Mouse (Mus musculus): ENCODE results near the gene Pacrg.

Gene Pacrg

DNA sequence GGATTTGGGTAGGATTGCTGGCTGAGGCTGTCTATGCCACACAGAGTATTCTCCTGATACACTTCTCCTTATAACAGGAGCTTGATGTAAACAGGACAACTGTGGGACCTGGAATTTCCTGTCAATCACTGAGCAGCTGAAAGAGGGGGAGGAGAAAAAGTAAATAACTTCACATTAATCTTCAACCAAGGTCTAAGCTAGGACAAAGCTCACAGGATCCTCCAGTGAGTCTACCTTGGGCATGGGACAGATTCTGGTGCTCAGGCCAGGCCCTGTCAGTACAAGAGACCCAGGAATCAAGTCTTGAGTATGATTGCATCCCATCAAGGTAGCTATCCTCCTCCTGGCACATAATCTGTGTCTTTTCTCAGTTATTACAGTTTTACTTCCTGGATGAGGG lies 102.1 kb downstream of the Pacrg start:
- DNase-seq = peak; percentile 36

DNA sequence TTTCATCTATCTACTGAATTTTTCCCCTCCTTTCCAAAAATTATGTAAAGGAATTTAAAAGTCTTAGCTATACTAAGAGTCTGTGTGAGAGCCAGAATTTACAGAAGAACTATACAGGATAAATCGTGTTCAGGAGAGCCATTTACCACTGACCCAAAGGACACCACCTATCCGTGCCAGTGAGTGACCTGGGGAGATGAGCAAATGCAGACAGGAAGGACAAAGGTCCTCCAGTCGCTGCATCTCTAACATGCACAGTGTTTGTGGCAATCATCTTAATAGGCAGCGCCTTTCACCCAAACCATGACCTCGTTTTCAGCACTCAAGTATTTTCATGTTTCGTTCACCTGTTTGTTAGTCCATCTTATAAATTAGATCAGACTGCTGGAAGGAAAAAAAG lies 105.4 kb downstream of the Pacrg start:
- peak; percentile 8 for DNase-seq

DNA sequence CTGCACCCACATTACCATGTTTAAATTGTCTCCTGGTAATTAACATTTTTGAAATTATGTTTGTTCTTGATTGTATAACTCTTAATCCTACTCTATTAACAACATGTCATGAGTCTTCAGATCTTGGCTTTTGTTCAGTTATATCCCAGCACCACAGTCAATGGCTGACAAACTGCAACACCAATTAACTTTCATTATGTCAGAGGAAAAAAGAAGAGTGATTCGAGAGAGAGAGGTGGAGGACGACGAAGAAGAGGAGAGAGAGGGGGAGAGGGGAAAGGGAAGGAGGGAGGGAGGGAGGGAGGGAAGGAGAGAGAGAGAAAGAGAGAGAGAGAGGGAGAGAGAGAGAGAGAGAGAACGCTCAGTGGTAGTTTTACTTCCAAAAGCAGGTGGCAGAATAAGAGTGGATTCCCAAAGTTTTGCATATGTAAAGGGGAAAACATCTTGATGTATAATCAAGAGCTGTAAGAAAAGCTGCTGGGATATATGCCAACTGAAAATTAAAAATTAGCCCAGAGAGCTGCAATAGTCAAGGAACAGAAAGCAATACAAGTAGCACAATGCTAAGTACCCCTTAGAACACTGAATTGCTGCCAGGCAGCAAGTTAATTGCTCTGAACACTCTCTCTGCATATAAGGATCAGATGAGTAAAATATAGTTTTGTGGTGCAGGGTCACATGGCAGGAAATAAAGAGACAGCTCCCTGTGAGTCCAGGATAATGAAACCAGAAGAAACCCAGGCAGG lies 107.6 kb downstream of the Pacrg start:
- DNase-seq = no peak

DNA sequence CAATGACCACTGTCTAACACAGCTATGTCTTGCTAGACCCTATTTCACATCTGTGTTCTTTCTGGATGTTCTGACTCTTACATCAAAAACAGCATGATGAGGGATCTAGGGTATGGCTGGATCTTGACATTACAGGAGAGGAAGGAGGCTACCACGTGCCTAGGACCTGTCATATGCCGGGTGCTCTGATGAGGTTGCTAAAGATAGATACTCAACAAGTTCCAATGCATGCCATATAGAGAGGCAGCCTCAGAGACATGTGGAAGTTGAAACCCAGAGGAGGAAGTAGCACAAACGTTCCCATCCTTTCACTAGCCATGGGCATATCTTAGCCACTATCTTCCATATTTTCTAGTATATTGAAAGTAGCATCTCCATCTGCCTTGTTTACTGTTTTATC lies 115.3 kb downstream of the Pacrg start:
- no peak for DNase-seq

DNA sequence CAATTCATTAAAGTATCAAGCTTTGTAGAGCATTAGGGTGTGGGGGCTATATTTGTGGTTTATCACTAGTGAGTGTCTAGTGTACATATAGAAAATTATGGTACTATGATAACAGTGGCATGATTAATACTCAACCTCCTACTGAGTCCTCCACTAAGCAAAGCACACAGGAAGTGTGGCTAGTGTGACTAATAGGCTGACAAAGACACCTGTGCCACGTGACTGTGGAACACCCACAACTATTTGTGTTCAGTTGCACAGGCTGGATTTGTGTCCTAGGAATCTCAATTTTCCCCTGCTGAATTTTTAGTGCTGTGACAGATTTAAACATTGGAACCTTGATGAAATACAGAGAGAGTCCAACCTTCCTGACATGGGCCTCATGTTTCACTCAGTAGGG lies 118.5 kb downstream of the Pacrg start:
- DNase-seq = no peak

DNA sequence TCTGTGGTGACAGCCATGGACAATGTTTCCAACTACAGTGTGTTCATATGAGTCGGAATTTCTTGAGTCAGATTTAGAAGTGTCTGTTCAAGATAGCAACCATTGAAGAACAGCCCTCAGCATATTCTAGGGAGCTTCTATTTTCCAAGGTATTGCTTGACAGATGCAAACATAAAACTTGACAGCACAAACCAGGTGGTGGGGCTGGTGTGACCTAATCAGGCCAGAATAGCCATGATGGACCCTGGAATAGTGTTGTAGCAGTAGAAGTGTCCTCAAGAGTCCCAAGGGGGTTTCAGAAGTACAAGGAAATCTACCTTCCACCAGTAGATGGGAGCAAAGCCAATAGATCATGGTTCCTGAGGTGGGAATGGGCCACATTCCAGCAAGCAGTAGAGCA lies 123.0 kb downstream of the Pacrg start:
- no peak for DNase-seq

DNA sequence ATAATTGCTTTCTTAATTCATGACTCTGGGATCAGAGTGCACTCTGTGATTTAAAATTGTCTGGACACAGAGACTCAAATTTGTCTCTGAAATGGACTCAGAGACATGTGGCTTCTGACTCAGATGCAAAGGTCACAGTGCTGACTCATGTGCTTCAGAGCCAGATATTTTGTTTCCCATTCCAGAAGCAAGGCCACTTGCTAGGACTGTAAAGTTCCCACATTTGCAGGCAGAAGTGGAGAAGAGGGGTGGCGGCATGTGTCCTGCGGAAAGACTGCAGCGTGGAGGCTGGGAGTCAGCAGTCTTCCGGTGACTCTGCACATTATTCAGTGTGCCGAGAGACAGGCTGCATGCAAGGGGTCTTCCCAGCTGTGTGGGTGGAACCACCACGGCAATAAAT lies 137.3 kb downstream of the Pacrg start:
- DNase-seq = peak; percentile 69

DNA sequence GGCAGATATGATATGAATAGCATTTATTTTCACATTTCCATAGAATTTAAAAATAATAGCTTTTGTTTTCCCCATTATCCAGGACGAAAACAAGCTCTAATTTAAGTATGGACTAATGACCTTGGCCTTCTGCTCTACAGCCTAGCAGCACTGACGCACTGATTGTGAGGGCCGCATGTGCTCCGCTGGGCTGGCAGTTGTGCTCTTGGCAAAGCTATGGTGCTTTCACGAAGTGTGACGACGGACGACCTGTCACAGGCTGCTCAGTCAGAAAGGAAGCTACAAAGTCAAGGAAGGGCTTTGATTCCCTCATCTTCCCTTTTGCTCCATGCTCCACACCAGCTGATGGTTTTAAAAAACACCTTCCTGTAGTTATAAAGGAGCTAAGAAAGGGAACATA lies 142.1 kb downstream of the Pacrg start:
- DNase-seq = no peak

DNA sequence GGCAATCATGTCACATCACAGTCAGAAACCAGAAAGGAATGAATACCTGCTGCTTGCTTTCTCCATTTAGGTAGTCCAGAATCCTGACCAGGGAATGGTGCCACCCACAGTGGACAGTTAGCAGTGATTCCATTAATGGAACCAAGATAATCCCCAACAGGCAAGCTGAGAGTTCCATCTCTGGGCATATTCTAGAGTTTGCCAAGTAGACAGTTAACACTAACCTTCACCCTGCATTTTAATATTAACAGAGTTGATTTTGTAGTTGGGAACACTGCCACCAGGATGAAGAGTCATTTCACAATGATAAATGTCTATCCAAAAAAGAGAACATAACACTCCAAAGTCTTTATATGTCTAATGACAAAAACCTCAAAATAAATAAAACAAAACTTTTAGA lies 144.7 kb downstream of the Pacrg start:
- DNase-seq = no peak

DNA sequence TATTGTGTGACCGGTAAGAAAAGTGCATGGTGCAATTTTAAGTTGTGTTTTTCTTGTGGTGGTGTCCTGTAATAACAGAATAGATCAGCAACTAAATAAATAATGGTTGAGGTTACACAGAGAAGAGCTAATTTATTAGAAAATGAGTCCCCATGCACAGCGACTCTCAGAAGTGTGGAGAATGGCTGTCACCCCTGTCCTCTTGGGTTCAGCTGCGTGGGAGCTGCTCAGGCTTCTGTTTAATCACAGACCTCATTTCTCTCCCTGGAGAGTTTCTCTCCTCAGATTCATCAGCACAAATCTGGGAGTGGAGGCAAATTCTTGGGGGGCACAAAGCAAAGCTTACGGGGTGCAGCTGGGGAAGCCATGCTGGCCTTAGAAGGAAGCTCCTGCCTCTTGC lies 163.0 kb downstream of the Pacrg start:
- no peak for DNase-seq

DNA sequence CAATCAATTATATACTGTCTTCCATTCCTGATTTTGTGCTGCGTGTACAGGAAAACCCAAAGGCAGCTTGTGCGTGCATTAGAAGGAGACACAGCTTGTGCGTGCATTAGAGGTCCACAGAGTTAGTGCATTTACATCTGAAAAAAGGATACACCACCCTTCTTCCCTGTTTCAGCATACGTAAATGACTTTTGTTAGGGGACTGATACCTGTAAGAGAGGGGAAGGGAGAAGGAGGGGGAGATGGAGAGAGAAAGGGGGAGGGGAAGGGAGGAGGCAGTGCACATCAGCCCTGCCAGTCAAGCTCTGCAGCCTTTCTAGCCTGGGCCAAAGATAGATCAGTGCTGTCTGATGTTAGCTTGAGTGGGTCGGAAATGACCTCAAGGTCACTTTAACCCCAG lies 164.6 kb downstream of the Pacrg start:
- DNase-seq = no peak

DNA sequence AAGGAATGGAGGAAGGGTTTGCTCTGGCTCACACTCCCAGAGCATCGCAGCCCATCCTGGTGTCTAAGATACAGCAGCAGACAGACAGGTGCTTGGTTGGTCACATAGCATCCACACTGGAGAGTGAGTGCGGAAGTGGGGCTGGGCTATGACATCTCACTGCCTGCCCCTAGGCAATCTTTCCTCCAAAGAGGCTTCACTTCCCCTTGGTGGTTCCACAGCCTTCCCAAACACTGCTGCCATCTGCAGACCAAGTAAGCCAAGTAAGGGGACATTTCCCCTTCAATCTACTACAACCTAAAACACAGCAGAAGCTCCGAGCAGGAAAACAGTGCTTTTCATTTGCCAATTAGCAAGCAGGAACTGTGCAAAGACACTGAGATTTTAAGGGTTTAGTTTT lies 165.1 kb downstream of the Pacrg start:
- DNase-seq = no peak

DNA sequence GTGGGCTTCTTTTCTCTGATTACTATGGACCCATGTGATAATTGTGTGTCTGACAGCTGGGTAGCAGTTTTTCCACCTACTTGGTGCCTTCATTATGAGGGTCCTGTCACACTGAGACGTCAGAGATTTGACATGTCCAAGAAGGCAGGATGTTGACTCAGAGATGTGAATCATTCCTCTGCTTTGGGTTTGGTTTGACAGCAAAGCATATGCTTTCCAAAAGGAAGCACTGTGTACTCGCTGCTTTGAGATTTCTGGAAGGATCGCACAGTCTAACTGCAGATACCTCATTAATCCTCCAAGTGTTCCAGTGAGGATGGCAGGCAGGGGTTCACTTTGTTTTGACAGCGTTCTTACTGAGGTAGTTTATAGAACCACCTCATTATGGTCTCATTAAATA lies 178.8 kb downstream of the Pacrg start:
- no peak for DNase-seq

DNA sequence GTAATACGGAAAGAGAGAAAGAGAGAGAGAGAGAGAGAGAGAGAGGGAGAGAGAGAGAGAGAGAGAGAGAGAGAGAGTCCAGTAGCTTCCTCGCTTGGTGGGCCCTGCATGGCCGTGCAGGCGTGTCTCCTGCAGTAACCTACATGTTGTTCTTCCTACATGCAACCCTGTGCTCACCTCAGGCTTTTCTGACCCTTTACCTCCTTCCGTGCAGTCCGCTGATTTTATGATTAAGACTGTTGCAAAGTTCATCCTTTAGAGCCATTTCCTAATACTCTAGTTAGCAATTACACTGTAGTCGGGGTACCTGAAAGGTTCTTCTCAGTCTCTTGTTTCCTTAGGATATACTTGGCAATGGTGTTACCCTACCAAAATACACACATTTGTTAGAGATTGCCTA lies 196.5 kb downstream of the Pacrg start:
- no peak for DNase-seq

DNA sequence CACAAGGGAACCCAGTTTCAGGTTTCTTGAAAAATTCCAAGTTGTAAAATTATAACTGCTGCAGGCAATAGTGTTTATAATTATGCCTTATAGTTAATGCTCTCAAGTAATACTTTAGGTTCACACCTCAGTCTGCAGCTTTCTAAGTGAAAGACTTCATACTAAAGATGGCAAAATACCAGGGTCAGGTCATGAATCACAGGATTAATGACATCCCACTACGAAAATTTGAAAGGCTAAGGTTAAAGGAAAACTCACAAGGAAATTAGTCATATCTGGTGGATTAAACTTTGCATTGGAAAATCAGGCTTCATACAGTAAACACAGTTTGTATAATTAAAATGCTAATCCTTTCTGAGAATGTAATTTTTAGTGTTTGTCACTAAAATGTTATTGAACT lies 200.3 kb downstream of the Pacrg start:
- DNase-seq = no peak

DNA sequence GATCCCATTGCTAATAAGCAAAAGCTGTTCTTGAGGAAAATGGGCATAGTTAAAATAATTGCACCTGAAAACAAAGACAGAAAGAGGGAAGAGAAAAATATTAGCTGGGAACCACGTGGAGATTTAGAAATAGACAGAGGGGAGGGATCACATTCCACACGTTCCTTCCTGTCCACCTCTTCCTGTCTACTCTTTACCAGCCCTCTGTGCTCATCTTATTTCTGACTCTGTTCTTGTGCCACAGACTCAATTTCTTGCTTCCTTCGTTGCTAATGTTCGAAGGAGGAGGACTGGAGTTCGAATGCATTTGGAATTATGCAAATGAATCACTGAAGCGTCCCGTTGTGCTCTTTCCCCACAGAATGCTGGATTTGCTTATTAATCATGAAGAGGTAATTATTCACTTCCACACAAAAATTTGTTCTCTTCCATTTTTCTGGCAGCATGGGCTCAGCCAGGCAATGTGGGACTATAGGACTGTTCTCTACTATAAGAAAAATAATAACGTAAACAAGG lies 204.1 kb downstream of the Pacrg start:
- peak; percentile 52 for DNase-seq

DNA sequence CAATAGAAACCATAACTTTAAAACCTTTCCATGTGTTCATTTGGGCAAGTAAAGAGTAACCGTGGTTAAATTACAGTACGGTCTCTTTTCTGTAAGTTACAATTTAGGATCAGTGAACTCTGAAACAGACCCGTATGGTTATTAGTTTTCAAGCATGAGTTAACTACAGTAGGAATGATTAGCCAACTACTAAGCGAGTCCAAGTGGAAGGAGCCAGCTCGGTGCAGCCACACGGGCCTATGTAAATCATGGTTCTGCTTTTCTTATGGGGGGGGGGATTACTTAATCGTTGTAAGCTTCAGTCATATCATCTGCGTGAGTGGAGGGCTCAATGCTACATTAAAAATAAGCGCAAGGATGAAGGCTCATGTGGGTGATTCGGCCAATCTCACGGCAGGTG lies 204.6 kb downstream of the Pacrg start:
- DNase-seq = peak; percentile 51

DNA sequence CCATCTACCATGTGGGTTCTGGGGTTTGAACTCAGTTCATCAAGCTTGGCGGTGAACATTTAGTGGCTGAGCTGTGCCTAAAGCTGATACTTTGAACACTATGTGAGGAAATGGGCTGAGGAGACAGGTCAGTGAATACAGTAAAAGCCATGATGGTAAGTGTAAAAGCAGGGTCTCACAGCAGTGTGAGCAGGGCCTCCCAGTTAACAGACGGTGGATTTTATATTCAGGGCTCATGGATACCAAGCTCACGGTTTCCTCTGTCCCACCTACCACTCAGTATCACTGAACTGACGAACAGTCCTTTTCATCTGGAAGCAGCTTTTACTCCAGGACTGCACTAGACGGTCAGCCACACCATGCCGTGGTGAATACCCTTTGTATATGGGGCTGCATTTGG lies 205.1 kb downstream of the Pacrg start:
- DNase-seq = no peak

DNA sequence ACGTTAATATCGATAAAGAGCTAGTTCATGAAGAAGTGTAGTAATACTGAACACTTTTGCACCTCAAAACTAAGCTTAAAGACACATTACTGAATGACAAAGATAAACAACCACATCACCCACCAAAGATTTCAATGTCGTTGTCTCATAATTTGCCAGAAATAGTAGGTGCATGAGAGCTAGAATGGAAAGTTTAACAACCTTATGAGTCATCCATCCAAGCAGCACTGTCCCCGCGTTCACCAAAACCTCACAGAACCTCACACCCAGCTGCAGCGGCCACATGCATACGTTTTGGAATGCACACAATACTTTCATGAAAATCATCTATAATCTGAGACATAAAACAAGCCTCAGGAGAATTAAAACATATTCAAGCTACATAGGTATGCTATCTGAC lies 206.3 kb downstream of the Pacrg start:
- DNase-seq = no peak

DNA sequence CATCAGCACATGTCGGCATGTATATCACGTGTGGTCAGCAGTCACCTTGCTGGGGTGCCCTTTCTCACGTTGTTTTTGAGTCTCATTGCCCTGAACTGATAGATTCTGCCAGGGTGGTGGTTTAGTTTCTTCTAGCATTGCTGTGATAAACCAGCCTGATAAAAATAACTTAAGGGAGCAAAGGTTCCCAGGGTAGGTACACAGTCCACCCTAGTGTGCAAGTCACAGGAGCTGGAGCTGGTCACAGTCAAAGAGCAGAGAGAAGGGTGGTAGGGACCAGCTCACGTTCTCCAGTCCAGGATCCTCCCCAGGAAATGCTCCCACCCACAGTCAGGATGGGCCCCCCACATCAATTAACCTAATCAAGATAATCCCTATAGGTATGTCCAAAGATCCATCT lies 211.9 kb downstream of the Pacrg start:
- DNase-seq = peak; percentile 41

DNA sequence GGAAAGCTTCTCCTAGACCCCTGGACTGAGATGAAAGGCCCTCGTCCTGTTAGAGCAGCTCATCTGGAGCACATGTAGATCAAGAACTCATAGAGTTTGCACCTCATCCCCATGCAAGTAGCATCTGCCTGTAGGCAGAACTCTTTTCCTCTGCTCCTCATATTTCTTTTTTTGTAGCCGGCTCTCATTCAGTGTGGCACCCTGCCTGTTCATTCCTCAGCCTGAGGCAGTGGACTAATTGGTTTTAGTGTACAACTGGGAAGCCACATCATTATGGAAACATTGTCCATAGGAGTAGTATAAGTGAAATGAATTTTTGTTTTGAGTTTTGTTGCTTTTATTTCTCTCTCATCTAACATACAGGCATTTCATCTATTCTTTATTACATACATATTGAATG lies 212.6 kb downstream of the Pacrg start:
- DNase-seq = no peak

DNA sequence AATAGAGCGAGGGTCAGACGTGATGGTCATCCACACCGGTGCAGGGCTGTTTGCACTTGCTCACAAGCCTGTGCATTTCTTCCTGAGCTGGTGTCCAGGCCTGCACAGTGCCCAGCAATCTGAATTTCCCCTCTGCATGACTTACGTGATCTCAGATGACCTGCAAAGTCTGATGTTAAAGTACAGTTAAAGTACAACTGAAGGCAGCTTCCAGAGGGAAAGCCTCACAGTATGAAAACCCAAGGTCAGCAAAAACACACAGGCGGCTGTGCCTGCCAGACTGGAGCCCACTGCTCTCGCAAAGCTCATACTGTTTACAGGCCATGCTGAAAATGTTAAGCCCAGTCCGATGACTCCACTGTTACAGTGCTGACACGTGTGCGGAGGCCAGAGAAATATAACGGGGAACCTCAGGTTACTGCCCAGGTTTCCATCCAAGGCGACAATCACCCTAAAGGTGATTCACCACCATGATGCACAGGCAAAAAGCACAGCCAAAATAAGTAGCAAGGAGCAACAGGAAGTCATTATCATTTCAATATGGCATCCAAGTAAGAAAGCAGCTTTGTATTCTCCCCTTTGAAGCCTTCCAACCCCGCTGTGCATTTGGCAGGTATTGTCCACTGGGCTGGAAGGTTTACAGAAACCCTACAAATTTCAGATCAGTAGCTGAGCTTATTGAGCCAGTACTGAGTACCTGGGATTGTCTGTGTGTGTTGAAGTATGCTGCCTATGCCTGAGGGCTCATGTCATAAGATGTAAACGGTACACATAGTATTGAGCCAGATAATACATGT lies 213.6 kb downstream of the Pacrg start:
- peak; percentile 78 for DNase-seq

DNA sequence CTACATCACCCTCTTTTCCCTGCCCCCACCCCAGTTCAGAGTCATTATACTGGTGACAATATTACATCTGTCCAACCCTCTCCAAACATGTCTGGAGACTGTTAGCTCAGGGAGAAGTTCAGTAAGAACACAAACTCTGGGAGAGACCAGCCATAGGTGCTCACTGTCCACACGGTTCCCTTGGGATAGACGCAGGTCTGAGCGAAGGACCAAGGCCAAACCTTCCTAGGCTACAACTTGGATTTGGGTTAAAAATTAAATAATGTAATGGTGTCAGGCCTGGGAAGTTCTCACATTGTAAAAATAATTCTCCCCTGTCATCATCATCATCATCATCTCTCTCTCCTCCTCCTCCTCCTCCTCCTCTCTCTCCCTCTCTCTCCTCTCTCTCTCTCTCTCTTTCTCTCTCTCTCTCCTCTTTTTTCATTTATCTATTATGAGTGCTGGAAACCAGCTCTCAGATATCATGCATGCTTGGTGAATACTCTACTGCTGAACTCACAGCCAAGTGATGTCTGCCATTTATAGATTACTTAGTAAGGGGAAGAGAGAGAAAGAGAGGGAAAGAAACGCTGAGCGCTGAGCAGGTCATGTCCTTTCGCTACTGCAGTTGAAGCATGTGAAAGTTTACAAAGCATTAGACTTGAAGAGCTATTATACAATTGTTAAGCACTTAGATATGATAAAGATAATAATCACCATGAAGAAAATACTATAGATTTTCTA lies 215.2 kb downstream of the Pacrg start:
- peak; percentile 27 for DNase-seq

DNA sequence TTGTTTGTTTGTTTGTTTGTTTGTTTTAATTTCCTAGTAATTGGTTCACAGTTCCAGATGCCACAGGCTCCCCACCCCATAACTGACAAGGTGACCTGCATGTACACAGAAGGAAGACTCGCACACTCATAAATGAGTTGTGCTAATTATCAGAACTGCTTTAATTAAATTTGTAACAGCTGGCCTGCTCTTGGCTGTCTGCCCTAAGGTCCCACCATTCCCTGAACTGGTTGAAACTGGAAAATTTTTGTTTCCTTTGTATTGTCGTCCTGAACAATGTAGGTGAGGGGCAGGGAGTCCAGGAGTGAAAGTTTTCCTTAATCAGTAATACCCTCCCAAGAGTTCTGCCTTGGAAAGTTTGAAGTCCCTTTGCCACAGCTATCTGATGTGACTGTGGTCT lies 219.5 kb downstream of the Pacrg start:
- no peak for DNase-seq

Data from kidney, adult 11 months (tissue).